Mouse (Mus musculus): ENCODE data around the gene Reep3.

Gene Reep3

DNA sequence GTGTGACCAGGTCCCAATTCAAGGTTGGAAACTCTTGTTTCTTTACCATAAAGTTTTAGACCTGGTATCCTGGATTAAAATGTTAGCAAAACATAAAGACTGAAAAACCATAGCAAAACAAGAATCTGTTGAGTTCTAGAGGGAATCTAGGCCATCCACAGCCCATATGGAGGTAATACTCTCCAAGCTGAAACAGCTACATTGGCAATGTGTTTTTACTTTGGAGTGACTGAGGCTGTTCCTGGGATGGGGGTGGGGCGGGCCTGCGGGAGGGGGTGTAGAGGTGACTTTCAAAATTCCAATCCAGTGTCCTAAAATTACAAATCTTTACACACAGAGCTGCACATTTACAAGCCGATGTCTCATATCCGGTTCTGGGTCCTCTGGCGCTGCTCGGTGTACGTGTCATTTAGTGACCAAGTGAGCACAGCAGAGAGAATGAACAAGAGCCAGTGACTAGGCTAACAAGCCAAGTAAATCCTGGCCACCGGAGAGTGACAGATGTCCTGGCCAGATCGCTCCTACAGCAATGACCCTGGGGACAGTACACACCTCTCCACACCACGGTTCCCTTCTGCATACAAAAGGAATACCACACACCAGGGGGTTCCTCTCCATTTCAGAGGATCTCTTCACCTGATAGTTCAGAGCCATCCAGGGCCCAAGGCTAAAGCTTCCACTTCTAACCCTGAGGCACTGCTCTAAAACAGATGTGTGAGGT, 13.1 kb downstream of the Reep3 start:
- no peak for DNase-seq (ENCODE audit: low spot score in 2 of 2)

DNA sequence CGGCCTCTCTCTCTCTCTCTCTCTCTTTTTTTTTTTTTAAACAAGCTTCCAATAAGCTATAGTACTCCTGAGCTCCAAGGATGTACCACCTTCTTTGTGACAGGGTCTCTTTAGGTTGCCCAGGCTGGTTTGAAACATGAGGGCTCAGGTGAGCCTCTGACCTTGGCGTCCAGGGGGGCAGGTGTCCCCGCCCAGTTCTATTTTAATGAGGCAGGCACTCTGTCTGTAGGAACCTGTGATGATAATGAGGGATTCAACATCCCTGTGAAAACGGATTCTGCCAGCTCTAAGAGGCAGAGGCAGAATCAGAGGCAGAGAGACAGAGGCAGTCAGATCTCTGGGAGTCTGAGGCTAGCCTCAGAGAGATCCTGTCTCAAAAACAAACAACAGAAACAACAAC, 14.2 kb downstream of the Reep3 start:
- no peak for DNase-seq (ENCODE audit: low spot score in 2 of 2)

DNA sequence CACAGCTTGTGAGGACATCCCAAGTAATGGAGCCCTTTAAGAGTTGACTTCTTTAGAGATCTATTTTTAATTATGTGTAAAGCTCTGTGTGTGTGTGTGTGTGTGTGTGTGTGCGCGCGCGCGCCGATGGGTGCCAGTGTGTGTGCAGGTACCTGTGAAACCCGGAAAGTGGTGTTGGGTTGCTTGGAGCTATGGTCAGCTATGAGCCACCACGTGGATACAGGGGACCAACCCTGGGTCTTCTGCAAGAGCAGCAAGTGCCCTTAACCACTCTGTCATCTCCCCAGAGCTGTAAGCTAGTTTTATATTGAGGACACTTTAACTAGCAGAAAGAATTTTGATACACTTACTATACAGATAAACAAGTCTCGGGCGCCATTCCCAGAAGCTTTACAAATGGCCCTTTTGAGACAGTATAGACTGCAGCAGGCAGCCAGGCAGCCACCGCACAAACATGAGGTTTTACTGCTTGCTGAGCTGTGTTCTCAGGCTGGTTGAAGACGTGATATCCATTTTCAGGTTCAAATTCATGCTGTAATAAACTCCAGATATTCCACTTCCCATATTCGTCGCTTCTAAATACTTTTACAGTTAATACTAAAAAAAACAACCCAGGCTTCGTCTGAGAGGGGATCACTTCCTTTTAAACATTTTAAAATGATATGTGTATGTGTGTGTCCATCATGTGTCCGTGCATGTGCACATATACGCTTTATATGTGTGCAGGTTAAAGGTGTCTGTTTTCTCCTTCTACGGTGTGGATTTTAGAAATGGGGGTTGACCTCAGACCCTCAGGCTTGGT, 15.3 kb downstream of the Reep3 start:
- DNase-seq (ENCODE audit: low spot score in 2 of 2): no peak

DNA sequence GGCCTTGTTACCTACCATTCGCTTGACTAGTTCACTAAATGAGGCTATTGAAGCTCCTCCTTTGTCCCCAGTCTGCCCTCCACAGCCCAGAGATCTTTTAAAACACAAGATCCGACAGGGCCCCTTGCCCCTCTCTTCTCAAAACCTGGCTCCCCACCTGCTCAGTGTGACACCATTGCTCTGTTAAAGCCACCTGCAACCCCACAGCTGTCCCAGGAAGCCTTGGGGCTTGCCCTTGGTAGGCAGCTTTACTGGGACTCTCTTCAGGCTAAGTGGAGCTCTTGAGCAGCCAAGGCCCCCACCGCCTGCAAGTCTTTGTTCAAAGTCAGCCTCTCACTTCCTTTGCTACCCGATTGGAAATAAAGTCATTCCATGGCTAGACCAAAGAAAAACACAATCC, 17.7 kb downstream of the Reep3 start:
- DNase-seq (ENCODE audit: low spot score in 2 of 2): no peak

DNA sequence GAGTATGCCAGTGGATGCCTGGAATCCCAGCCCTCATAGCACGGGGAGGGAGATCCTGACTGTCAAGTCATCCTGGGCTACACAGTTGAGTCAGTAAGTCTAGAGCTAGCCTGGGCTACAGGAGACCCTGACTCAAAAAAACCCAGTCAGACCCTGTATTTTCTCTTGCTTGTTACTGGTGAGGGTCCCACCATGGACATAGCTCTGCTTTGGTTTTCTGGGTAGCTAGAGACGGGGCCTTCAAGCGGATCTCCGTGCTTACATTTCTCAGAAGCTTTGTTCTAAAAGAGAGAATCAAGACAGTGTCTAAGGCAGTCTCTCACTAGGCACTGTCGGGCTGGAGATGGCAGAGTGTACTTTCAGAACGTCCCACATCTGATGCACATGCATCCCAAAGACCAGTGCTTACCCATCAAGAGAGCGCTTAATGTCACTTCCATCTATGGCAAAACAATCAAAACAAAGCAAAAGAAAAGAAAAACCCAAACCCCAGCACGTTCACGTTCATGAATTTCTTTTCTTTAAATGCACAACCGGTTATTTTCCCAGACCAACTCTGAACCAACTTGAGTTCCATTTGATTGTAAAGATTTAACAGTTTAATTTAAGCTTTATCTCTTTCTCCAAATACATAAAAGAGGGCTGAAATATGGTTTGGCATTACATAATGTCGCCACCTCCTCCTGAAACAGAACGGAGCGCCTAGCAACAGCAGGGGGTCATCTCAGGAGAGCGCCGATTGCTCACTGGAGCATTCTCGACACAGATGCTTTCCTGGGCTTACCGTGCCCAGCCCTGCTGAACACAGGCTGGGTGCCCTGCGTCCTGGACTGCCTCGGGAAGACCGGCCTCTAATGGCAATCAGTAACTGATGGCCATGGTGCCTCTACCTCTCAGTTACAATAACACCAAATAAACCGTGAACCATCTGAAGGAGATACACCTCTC, 20.5 kb downstream of the Reep3 start:
- DNase-seq (ENCODE audit: low spot score in 2 of 2): peak in 1 of 2 experiments; percentile 55

DNA sequence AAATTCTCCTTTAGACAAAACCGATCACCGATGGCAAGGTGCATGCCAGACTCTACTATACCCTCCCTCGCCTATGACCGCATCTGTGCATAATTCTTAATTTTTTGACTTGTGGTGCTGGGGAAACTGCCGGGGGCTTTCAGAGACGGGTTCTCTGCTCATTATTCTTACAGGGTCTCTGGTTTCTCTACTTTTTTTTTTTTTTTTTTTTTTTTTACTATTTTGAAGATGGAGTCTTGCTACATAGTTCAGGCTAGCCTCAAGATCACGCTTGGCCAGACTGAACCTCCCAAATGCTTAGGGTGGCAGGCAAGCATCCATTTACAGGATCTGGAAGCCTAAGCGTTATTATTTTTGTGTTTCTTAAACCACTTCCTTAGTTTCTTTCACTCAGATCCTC, 23.2 kb downstream of the Reep3 start:
- no peak for DNase-seq (ENCODE audit: low spot score in 2 of 2)

DNA sequence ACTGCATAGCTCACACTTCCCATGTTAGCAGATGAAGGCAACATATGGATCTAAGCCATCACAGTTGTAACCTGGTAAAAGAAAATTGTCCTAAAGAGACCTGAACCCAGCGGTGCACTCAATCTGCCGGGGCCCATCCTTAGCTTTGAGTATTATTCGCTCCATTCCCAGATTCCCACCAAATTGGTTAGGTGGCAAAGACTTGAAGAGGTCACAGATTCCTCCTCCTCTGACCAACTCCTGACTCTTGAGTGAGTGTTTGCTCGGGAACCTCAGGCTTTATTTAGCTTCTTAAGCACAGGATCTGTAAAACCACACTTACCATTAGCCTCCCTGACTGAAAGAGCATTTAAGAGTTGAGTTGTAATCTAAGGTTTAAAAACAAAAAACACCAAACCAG, 24.1 kb downstream of the Reep3 start:
- no peak for DNase-seq (ENCODE audit: low spot score in 2 of 2)

DNA sequence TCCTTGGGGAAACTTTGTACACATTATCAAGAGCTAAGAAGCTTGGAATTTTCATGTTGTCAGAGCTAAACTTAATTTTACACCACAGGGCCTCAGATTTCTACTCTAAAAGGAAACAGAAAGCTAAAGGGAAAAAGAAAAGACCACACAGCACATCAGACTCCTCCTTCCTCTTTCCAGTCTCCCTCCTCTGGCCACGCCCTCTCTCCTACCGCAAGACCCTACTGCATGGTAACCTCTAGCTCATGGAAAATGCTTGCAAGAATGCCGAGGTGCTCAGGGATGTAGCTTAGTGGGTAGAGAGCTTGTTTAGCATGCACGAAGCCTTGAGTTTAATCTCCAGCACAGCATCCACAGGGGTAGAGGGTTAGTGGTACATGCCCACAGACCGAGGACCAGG, 24.9 kb downstream of the Reep3 start:
- no peak for DNase-seq (ENCODE audit: low spot score in 2 of 2)

DNA sequence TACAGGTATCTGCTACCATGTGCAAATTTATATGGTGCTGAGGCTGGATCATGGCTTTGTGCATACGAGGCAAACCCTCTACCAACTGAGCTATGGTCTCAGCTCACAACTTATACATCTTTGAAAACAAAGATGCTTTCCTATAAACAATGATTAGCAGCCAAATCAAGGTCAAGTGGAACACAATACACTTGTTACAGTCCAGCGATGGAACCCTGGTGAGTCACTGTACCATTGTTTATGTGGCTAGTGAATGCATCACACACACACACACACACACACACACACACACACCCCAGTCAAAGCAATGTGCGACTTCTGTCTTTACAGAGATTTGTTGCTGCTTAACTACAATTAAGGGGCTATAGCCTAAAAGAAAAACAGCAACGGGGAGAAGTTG, 25.4 kb downstream of the Reep3 start:
- DNase-seq (ENCODE audit: low spot score in 2 of 2): no peak

DNA sequence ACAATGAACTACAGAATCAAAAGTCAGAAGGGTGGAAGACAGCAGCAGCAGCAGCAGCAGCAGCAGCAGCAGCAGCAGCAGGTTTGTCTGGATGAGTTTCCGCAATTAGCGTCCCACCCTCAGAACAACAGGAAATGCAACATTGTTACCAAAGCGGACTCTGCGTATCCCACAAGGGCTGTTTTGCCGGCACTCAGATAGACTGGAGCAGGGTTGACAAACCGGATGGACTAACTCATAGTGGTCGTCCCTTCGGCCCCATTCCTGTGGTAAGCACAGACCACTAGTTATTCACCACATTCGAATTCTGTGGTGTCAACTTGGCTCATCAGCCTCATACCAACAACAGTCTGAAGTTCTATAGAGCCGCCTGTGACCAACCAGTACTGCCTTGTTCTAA, 27.7 kb downstream of the Reep3 start:
- peak in 1 of 2 experiments; percentile 49 for DNase-seq (ENCODE audit: low spot score in 2 of 2)

DNA sequence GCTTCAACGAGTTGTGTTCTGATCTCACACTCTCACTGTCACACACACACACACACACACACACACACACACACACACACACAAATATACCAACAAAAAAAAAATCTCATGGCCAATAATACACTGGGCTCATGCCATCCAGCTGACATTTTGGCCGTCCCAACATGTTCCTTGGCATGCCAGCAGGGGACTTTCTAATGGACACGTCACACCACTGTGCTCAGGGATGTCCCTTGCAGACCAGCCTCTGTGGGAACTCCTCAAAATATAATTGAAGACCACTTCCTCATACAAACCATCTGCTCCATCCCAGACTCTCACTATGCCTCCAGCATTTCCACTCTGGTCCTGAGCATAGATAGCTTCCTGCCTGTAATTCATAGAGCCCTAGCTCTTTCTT, 30.3 kb downstream of the Reep3 start:
- DNase-seq (ENCODE audit: low spot score in 2 of 2): no peak

DNA sequence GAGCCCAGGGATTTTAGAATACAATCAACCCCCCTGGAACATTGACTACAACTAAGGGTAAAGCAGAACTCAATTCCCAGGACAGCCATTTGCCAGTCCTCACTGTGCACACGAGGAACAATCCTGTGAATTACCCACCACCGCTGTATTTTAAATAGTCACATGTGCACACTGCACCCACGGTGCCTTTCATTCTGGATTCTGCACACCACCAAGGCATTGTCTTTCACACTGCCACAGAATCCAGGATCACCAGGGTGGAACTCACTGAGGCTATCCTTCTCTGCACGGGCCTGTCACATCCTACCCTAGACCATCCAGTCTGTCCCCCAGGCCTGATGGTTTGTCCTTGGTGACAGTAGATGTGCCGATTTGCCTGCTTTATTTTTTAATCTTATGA, 30.8 kb downstream of the Reep3 start:
- no peak for DNase-seq (ENCODE audit: low spot score in 2 of 2)

DNA sequence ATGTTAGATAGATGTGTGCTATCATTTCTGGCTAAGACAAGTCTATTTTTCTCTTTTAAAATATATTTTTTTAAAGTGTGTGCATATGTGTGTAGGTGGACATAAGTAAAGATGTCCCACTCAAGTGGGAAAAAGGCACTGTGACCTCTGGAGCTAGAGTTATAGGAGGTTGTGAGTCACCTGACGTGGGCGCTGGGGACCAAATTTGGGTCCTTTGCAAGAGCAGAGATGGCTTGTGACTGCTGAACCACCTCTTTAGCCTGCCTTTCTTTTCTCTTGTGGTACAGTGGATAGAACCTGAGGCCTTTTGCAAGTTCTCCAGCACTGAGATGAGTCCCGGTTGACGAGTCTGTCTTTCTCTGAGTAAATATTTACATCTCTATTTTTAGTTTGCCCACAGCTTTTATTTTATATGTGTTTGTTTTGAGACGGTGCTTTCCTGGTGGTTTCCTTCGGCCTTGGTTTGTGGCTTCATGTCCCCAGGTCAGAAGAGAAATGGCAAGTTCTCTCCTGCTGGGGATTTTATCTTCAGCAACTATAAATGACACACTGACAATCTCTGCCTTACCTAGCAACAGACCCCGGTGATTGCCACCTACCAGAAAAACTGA, 31.4 kb downstream of the Reep3 start:
- DNase-seq (ENCODE audit: low spot score in 2 of 2): no peak

DNA sequence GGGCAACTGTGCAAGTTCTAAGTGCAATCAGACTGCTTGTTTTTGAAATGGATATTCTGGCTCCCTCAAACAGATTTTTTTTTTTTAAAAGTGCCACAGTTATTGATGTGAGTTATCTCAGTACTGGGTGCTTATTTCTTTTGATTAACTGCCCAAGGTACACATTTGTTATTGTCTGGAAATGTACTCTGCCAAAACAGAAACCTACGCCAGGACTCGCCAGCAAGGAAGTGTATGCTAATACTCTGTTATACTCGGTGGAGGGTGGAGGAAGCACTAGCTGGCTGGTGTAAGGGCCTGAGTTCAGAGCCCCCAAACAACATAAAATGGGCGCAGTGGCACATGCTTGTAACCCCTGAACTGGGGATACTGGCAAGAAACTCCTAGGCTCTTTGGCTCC, 34.9 kb downstream of the Reep3 start:
- no peak for DNase-seq (ENCODE audit: low spot score in 2 of 2)

DNA sequence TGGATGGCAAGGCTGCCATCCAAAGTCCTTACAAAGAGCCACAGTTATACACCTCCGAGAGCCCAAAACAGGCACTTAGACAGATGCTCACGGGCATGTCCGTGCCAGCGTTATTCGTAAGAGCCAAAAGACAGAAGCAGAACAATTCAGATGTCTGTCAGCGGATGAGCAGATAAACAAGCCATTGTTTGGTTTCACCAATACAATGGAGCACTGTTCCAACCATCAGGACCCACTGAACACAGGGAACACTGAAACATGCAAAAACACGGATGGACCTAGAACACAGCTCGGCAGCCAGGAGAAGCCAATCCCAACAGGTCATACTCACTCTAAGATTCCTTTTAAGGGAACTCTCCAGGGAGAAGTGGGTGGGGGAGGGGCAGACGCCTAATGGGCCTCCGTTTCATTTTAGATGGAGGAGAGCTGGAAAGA, 35.4 kb downstream of the Reep3 start:
- DNase-seq (ENCODE audit: low spot score in 2 of 2): no peak

DNA sequence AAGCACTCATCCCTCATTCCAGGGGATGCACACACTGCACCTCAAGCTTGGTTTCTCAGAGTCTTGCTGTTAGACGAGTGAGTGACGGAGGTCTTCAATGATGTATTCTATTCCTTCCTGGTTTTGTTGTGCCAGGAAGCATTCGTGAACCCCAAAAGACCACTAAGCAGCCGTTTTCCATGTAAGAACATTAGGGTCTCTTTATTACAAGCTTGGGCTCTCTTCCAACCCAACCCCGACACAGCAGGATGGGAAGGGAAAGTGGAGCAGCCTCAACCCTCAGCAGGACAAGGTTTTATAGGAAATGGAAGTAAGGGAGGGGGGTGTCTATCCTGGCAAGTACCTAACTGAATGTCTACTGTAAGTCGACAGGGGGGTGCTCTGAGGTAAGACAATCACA, 38.0 kb downstream of the Reep3 start:
- DNase-seq (ENCODE audit: low spot score in 2 of 2): no peak

DNA sequence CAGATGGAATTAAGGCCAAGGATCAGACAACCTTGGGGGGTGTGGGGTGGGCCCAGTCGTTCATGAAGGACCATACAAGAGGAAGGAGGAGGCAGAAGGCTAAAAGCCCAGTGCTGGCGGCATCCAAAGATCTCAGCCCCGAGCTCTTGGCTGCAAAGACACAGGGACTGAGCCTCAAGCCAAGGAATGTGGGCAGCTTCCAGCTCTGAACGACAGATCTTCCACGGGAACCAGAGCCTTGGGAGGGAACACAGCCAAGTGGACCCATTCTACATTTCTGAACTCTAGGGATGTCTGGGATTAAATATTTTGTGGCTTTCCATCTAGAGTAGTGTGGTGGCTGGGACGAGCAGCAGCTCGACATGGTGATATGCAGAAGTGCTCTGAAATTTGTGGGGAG, 38.4 kb downstream of the Reep3 start:
- DNase-seq (ENCODE audit: low spot score in 2 of 2): peak; percentile 74 to 75

DNA sequence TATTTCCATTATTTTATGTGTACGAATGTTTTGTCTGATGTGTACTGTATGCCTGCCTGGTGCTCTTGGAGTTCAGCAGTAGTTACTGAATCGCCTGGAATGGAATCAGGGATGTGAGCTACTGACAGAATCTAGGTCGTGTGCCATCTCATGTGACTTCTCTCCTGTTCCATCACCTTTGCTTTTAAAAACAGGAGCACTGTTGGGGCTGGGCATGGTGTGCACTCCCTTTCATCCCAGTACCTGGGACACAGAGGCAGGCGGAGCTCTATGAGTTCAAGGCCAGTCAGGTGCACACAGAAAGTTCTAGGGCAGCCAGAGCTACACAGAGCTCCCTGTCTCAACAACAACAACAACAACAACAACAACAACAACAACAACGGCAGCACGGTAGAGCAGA, 39.0 kb downstream of the Reep3 start:
- no peak for DNase-seq (ENCODE audit: low spot score in 2 of 2)

DNA sequence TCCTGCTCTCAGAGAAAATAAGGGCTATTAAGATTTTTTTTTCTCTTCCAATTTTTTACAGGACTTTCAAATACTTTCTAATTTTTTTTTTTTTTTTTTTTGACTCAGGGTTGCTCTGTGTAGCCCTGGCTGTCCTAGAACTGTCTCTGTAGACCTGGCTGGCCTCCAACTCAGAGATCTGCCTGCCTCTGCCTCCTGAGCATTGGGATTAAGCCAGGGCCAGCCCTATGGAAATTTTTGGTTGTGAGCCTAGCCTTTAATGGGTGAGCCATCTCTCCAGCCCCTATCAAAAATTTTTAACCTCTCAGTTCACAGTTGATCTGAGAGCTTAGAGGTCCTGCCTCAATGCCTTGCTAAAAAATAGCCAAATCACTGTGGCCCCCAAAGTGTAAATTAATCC, 39.5 kb downstream of the Reep3 start:
- DNase-seq (ENCODE audit: low spot score in 2 of 2): no peak

DNA sequence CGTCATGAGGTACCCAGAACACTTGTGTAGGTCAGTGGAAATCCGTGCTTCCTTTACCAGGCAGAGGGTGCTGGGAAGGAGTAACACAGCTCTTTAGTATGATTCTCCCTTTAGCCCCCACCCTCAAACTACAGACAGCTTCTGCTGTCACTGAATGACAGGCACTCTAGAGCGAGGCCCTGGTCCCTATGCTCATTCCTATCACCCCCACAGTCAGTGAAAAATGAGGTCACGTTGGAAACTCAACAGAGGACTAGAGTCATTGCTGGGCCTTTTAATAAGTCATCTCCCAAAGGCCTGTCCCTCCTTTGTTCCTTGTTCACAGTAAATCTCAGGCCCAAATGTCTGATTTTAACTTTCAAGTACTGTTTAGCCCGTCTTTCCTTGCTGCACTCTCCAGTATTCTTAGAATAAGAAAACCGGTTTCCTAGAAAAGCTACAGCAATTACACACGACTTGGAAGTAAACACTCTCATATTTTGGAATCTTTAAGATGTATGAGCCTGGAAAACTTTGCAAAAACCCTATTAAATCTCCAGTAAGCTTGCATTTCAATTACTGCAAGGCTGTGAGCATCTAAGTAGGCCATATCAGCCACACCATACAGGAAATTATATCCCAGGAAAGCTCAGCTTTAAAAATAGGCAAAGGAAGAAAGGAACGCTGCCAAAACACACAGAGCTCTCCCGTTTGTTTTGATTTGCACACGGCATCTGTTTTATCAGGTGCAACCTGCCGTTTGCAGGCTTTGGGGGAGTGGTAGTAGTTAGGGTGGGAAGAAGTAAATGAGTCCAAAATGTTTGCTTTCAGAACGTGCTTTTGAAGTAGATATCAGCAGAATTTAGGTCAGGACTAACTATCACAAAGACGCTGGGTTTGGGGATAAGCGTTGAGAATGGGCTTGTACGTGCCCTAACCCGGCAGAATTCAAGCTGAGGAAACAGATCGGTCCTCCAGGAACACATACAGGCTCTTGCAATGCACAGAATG, 40.6 kb downstream of the Reep3 start:
- DNase-seq (ENCODE audit: low spot score in 2 of 2): peak; percentile 66 to 74

DNA sequence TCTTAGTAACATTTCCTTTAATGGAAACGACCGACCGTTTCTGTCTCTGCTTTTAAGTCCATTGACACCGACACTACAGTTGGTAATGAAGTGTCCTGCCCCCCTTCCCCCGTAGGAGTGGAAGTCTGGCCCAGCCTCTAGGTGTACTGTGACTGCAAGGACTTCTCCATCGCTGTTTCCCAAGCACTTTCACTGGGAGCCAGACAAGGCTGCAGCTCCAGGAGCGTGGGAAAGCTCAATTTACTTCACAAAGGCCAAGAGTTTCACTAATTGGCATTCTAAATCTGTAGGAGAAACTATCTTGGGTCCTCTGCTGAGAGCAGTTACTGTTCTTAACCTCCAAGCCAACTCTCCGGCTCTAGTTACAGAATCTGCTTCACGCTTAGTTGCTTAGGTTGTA, 43.3 kb downstream of the Reep3 start:
- DNase-seq (ENCODE audit: low spot score in 2 of 2): peak in 1 of 2 experiments; percentile 49

All from heart, adult 9 months (tissue).